In genomic region chr5:45543374-45543773, GRCm38 (mm10) we compare ENCODE assay signal across 16 mouse cellular contexts. TPM values are rescaled to one million over a fixed set of nuclear protein-coding genes. Genes with fewer than 3 reads are reported as not detected.
DNase-seq lines count a peak whose midpoint lies in the region; ATAC-seq and TF ChIP-seq lines count a peak whose summit lies in the region.
"Had no signal": no experiment of that assay in that cellular context is flagged by ENCODE, and none has a peak within 500 bp of the region (broad histone marks: within the 10 kb centered on the region; RNA-seq: fewer than 3 reads in every experiment).

No protein-coding gene starts in this region.

- H3K27me3 ChIP-seq in CH12.LX (replicated peaks) = no peaks in the 10 kb centered on the region
- H3K27me3 ChIP-seq in liver, embryonic 11.5 days (replicated peaks; ENCODE audit: control insufficient read depth, insufficient read depth, low read length) = no peaks in the 10 kb centered on the region
- no peaks in the 10 kb centered on the region for H3K27me3 ChIP-seq in kidney, adult 2 months (replicated peaks; ENCODE audit: control insufficient read depth, insufficient read depth, low read length)
- H3K27me3 ChIP-seq: embryonic facial prominence, embryonic 13.5 days; forebrain, embryonic 15.5 days; stomach, embryonic 15.5 days had no signal

- no peaks in the 10 kb centered on the region for H3K79me2 ChIP-seq in CH12.LX (replicated peaks; ENCODE audit: control insufficient read depth, extremely low read depth, insufficient read depth, poor library complexity, severe bottlenecking)

- H3K4me3 ChIP-seq in gastrocnemius, adult 2 months = no peak overlapping the region
- no peak overlapping the region for H3K4me3 ChIP-seq in CH12.LX (replicated peaks in 1 of 3; ENCODE audit: low read depth in 2 of 3, low read length in 2 of 3, poor library complexity in 1 of 3)
- H3K4me3 ChIP-seq in liver, embryonic 11.5 days (ENCODE audit: low read depth, low read length) = no peak overlapping the region
- no peak overlapping the region for H3K4me3 ChIP-seq in kidney, adult 2 months (ENCODE audit: insufficient read depth, low read depth, low read length)
- H3K4me3 ChIP-seq: embryonic facial prominence, embryonic 13.5 days; forebrain, embryonic 15.5 days; stomach, embryonic 15.5 days had no signal

- peak; percentile 43; the same call in 1 of the 2 replicates for TF ChIP-seq EP300 in CH12.LX (IDR thresholded peaks at IDR 0.05; ENCODE audit: low read length)

- H3K9me3 ChIP-seq in CH12.LX (replicated peaks; ENCODE audit: low read length) = no peaks in the 10 kb centered on the region
- no peaks in the 10 kb centered on the region for H3K9me3 ChIP-seq in liver, embryonic 11.5 days (ENCODE audit: control insufficient read depth, low read length)
- H3K9me3 ChIP-seq: embryonic facial prominence, embryonic 13.5 days; forebrain, embryonic 15.5 days; stomach, embryonic 15.5 days had no signal

- 72% methylated on average over 5 of the region's 5 CpGs for WGBS in liver, embryonic 11.5 days
- 30% methylated on average over 5 of the region's 5 CpGs for WGBS in kidney, adult 2 months

- no peak overlapping the region for H3K27ac ChIP-seq in gastrocnemius, adult 2 months
- no peak overlapping the region for H3K27ac ChIP-seq in CH12.LX (ENCODE audit: insufficient read depth, low read depth)
- no peak overlapping the region for H3K27ac ChIP-seq in liver, embryonic 11.5 days (ENCODE audit: low read depth, low read length)
- no peak overlapping the region for H3K27ac ChIP-seq in kidney, adult 2 months (ENCODE audit: insufficient read depth, low read depth, low read length)
- H3K27ac ChIP-seq: embryonic facial prominence, embryonic 13.5 days; forebrain, embryonic 15.5 days; stomach, embryonic 15.5 days had no signal

- DNase-seq in gastrocnemius, adult 2 months = peak; percentile 39
- no peak for DNase-seq in gastrocnemius, adult 8-10 months (ENCODE audit: low spot score in 2 of 2)
- DNase-seq in CH12.LX (ENCODE audit: extremely low read depth) (peak; percentile 29), liver (no peak)
- peak; percentile 18 for DNase-seq in adrenal gland, postnatal 25 days
- peak; percentile 84 to 86 for DNase-seq in cerebellum, postnatal 14 days
- no peak for DNase-seq in liver, embryonic 11.5 days (ENCODE audit: low spot score)
- DNase-seq in kidney, adult 2 months = no peak
- DNase-seq: B cell, adult 2 months; lung, adult 2 months; right cerebral cortex, postnatal 25 days had no signal

- dilution Hi-C loops in CH12.LX (cut with MboI; ENCODE audit: extremely low pct_ligation_motif_present, extremely low pct_unique_long_range_greater_than_20kb, low sequenced_read_pairs) = no loop called here

- in situ Hi-C loops in CH12.LX (cut with MboI; ENCODE audit: low pct_ligation_motif_present, low pct_unique_long_range_greater_than_20kb, low sequenced_read_pairs) = loop anchor here (25.0 kb wide), 1 partner anchor 794 kb away; no protein-coding TSS in a partner anchor

- no peak for TF ChIP-seq RAD21 in CH12.LX (IDR thresholded peaks at IDR 0.05; ENCODE audit: low read depth, low read length)

- H3K9ac ChIP-seq in CH12.LX (ENCODE audit: insufficient read depth, low read depth) = no peak overlapping the region
- H3K9ac ChIP-seq in liver, embryonic 11.5 days (ENCODE audit: low read depth, low read length) = no peak overlapping the region
- H3K9ac ChIP-seq: embryonic facial prominence, embryonic 13.5 days; forebrain, embryonic 15.5 days; stomach, embryonic 15.5 days had no signal

- no peak for TF ChIP-seq CTCF in gastrocnemius, adult 2 months (IDR thresholded peaks at IDR 0.05)
- no peak for TF ChIP-seq CTCF in CH12.LX (conservative IDR thresholded peaks at IDR 0.05 in 1 of 2, IDR thresholded peaks at IDR 0.05 in 1 of 2; ENCODE audit: low read depth in 2 of 2, low read length in 2 of 2)
- no peak for TF ChIP-seq CTCF in kidney, adult 2 months (conservative IDR thresholded peaks at IDR 0.05; ENCODE audit: insufficient read depth, insufficient read length, low read depth, low read length)

- no peak for TF ChIP-seq POLR2A in CH12.LX (IDR thresholded peaks at IDR 0.05; ENCODE audit: low read depth, low read length)
- TF ChIP-seq POLR2A in kidney, adult 2 months (IDR thresholded peaks at IDR 0.05; ENCODE audit: low read depth, low read length) = no peak

- no peaks in the 10 kb centered on the region for H3K36me3 ChIP-seq in CH12.LX (replicated peaks in 1 of 2; ENCODE audit: control insufficient read depth in 1 of 2, insufficient read depth in 1 of 2, low read length in 1 of 2)
- no peaks in the 10 kb centered on the region for H3K36me3 ChIP-seq in liver, embryonic 11.5 days (ENCODE audit: control insufficient read depth, insufficient read depth, low read length)
- H3K36me3 ChIP-seq in kidney, adult 2 months (ENCODE audit: control insufficient read depth, insufficient read depth, low read length) = no peaks in the 10 kb centered on the region
- H3K36me3 ChIP-seq: embryonic facial prominence, embryonic 13.5 days; forebrain, embryonic 15.5 days; stomach, embryonic 15.5 days had no signal

- ATAC-seq in liver, embryonic 11.5 days (replicated peaks; ENCODE audit: low FRiP score) = no peak
- ATAC-seq: forebrain, embryonic 15.5 days; intestine, embryonic 16.5 days had no signal

- intact Hi-C loops in gastrocnemius, adult 2 months (cut with DNase I) = no loop called here

- peaks cover 0 to 18% of the 10 kb centered on the region in 2 experiments; a peak in 3 of 4 replicates for H3K4me1 ChIP-seq in CH12.LX (ENCODE audit: control insufficient read depth in 1 of 2, insufficient read depth in 2 of 2)
- no peaks in the 10 kb centered on the region for H3K4me1 ChIP-seq in liver, embryonic 11.5 days (replicated peaks; ENCODE audit: control insufficient read depth, insufficient read depth, low read length)
- no peaks in the 10 kb centered on the region for H3K4me1 ChIP-seq in kidney, adult 2 months (ENCODE audit: control insufficient read depth, insufficient read depth, low read length)
- H3K4me1 ChIP-seq: forebrain, embryonic 15.5 days; stomach, embryonic 15.5 days had no signal

- H3K4me2 ChIP-seq in CH12.LX (ENCODE audit: insufficient read depth, low read depth, poor library complexity, severe bottlenecking) = peak overlapping the region; percentile 80
- H3K4me2 ChIP-seq in liver, embryonic 11.5 days = no peak overlapping the region
- H3K4me2 ChIP-seq: embryonic facial prominence, embryonic 13.5 days; forebrain, embryonic 15.5 days; midbrain, embryonic 11.5 days; stomach, embryonic 15.5 days had no signal

TF ChIP-seq in CH12.LX, 34 proteins besides CTCF, POLR2A, EP300 and RAD21:
- TF ChIP-seq BHLHE40 (IDR thresholded peaks at IDR 0.05; ENCODE audit: low read depth, low read length) = peak; percentile 40; the same call in 1 of the 2 replicates
- no peak for TF ChIP-seq CHD1 (IDR thresholded peaks at IDR 0.05; ENCODE audit: low read depth, low read length)
- TF ChIP-seq CHD2 (IDR thresholded peaks at IDR 0.05; ENCODE audit: low read length) = 0 out of 2 replicates have a peak, but pooled peaks have one; percentile 42
- TF ChIP-seq GABPA (IDR thresholded peaks at IDR 0.05; ENCODE audit: insufficient replicate concordance, low read depth, low read length) = no peak
- peak; percentile 75 for TF ChIP-seq MEF2A (IDR thresholded peaks at IDR 0.05; ENCODE audit: borderline replicate concordance, low read depth, low read length)
TF ChIP-seq in CH12.LX: peak in this region for 3.

RNA-seq across cellular contexts. Expression of gene Med28, which starts 23.3 kb away (rescaled TPM):
- 10 to 100 TPM; 45.6 to 63.5 TPM for total RNA-seq in gastrocnemius, adult 2 months (2021)
- 10 to 100 TPM; 55.1 to 62.7 (median 56.8) TPM for total RNA-seq in gastrocnemius, adult 8-10 months (2022)
- total RNA-seq in CH12.LX (2012; rRNA removed) = 103 and 106 TPM in 2 replicates
- total RNA-seq in CH12.LX (2014; rRNA removed) = 107 and 114 TPM in 2 replicates
- polyA plus RNA-seq in CH12.LX (2012; ENCODE audit: insufficient read length, low read depth) = 83.7 and 93.0 TPM in 2 replicates
- 90.1 and 100 TPM in 2 replicates for total RNA-seq in adrenal gland, postnatal 25 days (2021)
- polyA plus RNA-seq in liver, embryonic 11.5 days (2014; fragmentation: Nextera tagmentation; extraction: Ambion mirVana) = 184 and 198 TPM in 2 replicates
- 173 and 194 TPM in 2 replicates for polyA plus RNA-seq in kidney, adult 2 months (2012; rRNA removed)

RNA-seq across cellular contexts. Expression of gene Lap3, which starts 50.2 kb away (rescaled TPM):
- total RNA-seq in gastrocnemius, adult 2 months (2021) = 10 to 100 TPM; 54.2 to 54.5 TPM
- 10 to 100 TPM; 51.1 to 69.2 (median 58.0) TPM for total RNA-seq in gastrocnemius, adult 8-10 months (2022)
- total RNA-seq in CH12.LX (2012; rRNA removed) = 108 and 126 TPM in 2 replicates
- 130 and 146 TPM in 2 replicates for total RNA-seq in CH12.LX (2014; rRNA removed)
- polyA plus RNA-seq in CH12.LX (2012; ENCODE audit: insufficient read length, low read depth) = 167 and 211 TPM in 2 replicates
- 54.5 and 61.8 TPM in 2 replicates for total RNA-seq in adrenal gland, postnatal 25 days (2021)
- polyA plus RNA-seq in liver, embryonic 11.5 days (2014; fragmentation: Nextera tagmentation; extraction: Ambion mirVana) = 112 and 115 TPM in 2 replicates
- 93.2 and 96.5 TPM in 2 replicates for polyA plus RNA-seq in kidney, adult 2 months (2012; rRNA removed)

Comparison
In these comparisons a context has a peak if more than half of its experiments do, and no peak if none do; other contexts are left out.
1. DNase-seq: peak in gastrocnemius, adult 2 months (single experiment), CH12.LX (single experiment), adrenal gland, postnatal 25 days (single experiment) and cerebellum, postnatal 14 days (2 of 2); none in gastrocnemius, adult 8-10 months (0 of 2), liver, embryonic 11.5 days (single experiment), liver (single experiment) and kidney, adult 2 months (single experiment).